Mouse (Mus musculus): ENCODE results near the gene Pmepa1.

Gene Pmepa1

DNA sequence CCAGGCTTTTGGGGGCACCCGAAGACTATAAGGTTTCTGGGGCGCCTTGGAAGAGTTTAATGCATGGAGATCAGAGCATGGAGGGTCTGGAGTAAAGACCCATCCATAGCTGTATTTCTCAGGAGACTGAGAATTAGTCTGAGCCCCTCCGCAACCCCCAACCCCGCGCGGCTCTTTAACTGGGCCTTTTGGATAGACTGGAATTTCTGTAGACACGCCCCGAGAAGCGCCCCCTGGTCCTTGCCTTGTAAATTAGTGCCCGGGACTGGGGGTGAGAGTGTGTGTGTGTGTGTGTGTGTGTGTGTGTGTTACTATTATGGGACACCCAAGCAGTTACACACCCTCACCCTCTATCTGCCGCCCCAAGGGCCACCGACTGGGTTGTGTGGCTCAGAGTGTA is 526 bp upstream of the Pmepa1 start:
- DNase-seq (ENCODE audit: low spot score), result no peak

DNA sequence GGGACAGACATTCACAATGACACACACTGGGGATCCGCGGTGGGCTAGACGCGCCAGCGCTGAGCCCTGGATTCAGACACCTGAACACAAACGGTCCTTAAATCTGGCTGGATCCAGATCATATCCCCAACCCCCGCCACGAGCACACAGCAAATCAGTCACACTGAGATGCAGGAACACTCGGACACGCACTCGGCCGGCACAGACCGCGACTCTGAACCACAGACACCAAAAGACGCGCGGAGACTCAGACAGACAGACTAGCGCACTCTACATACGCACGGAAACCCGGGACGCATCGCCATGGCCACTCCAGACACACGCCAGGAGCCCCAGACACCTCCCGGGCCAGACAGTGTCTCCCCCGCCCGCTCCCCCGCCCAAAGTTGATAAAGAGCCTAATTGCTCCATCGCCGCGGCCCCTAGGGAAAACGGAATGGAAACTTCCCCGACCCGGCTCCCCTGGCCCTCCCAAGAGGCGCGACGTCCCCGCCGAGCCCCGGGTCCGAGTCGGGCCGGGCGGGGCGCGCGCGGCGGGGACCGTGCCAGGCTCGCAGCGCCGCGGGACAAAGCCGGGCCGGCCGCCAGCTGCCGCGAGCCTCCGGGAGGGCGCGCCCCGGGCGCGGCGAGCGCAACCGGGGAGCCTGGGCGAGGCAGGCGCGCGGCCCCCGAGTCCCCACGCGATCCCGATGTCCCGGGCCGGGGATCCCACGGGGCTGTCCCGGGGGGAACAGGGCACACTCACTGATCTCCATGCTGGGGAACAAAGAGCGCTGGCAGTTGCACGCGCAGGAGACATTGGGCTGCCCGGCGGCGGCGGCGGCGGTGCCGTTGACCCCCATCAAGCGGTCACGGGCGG is 761 bp downstream of the Pmepa1 start:
- peak; percentile 33 for DNase-seq (ENCODE audit: low spot score)

DNA sequence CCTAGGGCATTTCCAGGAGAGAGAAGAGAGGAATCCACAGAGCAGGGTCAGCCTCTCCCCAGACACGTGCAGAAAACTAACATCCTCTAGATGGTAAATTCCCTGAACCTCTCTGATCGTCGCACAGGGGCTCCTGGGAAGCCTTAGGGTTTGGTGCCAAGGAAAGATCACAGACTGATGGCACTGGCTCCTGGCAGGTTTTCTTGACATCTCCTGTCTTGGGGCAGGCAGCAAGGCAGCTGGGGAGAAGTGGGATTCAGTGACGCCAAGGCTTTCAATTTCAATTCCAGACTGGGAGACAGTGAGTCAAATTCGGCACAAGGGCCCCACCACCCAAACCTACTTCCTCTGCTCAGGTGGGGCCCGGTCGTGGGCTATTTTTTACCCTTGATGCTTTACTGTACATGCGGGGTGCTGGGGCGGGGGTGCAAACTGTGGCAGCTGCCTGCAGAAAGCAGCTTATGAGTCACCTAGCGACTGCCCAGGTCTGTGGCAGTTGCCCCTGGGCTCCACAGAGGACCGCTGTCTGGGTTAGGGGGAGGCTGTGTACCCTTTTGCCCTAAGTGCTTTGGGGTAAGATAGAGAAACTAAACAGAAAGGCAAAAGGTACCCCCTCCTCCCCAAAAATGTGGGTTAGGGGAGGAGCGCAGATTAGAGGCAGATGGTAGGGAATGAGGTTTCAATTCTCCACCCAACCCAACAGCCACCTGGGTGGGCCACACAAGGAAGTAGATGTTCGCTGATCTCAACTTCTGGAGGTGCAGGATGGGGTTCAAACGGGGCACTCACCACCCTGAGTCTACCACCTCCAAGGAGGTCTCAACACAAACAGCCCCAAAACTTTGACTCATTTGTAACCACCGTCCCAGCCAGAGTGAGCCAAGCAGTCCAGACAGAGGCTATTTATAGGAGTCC is 1.6 kb downstream of the Pmepa1 start:
- DNase-seq (ENCODE audit: low spot score), result no peak

DNA sequence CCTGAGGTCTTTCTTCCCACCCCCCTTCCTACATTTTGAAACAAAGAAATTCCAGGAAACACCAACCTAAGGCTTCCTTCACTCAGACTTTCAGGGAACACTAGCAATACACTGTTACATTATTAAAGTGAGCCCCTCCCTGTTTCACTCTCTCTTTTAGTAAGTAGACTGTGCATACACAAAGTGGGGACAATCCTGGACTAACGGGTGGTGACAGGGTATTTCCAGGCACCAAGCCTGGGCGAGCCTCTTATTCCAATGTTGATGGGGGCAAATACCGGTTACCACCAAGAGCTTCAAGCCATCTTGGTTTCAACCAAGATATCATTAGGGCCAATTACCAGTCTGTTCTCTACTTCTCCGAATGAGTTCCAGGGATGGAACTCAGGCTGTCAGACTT is 2.4 kb downstream of the Pmepa1 start:
- DNase-seq (ENCODE audit: low spot score), result no peak

DNA sequence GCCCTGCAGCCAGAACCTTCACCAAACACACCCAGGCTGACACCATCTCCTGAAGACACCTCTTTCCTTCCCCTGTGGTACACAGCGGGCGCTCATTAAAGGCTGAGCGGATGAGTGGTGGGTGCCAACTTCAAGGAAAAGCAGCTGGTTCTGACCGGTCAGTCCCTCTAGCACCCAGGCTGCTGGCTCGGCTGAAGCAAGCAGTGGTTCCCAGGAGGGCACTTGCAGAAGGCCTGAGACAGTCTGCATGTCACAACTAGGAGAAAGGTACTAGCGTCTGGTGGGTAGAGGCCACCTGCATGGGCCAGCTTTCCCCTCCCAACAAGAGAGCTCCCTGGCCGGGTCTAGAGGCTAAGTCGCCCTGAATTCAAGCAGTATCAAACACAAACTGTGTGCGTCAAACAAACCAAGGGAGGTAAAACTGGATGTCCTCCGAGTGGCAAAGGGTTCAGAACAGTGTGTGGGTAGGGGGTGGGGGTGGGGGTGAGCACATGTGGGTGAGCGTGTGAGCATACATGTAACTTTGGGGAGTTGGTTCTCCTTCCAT is 3.9 kb downstream of the Pmepa1 start:
- DNase-seq (ENCODE audit: low spot score), result no peak

DNA sequence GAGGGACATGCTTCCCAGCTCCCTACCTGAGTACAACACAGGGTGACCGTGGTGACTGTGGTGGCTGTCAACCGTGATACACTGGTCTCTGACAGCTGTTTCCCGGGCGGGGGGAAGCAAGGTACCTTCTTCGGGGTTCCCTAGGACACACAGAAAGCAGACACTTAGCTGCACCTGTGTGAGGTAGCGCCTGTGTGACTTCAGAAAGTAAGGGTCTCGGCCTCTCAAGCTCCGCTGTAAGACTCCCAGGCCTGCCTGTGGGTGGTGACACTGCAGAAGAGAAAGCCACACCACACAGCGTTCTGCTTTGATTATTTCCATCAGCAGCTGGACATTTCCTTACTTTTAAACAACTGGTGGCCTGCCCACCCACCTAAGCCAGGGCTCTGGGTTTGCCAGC is 4.8 kb downstream of the Pmepa1 start:
- DNase-seq (ENCODE audit: low spot score), result no peak

DNA sequence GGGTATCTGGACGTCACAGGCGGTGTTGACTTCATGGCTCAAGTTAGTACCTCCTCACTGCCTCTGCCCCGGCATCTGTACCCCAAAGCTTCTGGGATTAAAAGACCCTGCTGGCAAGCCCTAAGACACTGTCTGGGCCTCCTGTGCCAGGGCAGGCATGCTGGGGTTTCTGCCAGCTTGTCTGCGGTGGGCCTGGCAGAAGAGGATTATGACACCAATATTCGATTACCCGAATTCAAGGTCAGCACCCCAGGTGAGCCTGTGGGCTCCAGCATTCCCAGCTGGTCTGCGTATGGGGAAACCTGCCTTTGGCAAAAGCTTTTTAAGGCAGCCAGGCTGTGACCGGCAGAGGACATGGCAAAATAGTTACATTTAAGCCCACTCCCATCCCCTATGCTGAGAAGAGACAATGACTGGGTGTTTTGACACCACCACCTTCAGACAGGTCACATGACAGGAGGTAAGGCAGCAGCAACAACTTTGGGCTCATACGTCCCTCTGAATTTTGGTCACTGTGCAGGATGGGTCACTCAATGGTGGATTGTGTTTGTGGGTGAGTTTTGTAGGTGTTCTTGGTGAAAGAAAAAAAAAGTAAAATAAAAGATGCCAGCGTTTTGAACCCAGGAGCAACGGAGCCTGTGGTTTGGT is 5.6 kb downstream of the Pmepa1 start:
- no peak for DNase-seq (ENCODE audit: low spot score)

DNA sequence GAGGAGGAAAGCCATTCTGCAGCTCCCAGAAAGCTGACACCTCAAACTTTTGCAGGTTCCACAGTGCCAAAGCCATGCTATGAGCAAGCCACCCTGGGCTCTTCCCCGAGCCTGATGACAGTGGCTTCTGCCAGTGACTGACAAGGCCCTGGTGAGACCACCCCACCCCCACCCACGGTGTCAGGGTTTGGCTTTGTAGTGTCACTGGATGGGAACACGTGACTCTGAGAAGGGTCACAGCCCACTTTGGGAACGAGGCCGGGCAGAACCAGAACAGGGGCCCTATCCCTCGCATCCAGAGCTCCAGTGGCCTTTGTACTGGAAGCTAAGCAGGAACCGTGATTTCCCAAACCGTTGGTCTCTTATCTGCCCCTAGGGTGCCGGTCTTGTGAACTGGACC is 6.1 kb downstream of the Pmepa1 start:
- DNase-seq (ENCODE audit: low spot score), result no peak

DNA sequence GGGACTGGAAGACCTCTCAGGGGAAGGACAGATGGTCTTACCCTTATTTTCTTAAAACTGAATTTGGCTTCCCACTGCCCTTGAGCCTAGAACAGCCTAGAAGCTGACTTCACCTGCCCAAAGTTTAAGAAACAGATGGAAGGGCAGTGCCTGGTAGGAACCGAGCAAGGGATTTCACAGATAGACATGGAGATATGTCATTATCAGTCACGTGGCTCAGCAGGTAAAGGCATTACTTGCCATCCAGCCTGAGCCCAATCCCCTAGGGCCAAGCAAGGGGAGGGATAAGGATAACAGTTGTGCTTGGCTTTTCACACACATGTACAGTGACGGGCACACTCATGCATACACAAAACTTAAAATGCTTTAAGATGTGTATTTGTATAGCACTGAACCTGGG is 8.8 kb downstream of the Pmepa1 start:
- no peak for DNase-seq (ENCODE audit: low spot score)

DNA sequence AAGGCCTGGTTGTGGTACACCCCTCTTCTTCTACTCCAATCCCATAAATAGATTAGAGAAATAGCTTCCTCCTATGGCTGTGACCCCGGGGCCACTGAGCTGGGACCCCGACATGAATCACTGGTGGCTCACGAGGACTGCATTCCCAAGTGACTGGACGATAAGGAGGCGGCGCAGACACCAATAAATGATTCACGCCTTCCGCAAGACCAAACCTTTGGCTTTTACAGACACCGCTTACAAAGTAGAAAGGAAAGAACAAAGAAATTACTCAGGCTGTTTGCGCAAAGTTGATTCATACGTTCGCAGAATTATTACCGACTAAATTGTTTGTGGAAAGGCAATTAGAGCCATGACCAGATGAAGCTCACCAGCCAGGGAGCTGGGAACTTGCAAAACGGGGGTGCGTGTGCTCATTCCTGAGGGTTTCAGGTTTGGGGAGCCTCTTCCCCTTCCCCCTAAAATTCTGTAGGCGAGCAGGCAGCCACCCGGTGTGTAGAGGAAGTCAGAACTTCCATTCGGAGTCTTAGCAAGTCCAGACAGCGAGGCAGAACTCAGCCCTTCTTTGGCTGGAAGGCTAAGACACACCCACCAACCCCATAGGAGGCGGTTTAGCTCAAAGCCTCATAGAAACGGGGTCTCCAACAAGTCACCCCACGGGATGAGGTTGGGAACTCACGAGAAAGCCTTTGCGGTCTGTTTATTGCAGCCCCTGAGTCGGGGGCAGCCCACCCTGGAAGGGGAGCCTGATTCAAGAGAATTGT is 9.8 kb downstream of the Pmepa1 start:
- no peak for DNase-seq (ENCODE audit: low spot score)

DNA sequence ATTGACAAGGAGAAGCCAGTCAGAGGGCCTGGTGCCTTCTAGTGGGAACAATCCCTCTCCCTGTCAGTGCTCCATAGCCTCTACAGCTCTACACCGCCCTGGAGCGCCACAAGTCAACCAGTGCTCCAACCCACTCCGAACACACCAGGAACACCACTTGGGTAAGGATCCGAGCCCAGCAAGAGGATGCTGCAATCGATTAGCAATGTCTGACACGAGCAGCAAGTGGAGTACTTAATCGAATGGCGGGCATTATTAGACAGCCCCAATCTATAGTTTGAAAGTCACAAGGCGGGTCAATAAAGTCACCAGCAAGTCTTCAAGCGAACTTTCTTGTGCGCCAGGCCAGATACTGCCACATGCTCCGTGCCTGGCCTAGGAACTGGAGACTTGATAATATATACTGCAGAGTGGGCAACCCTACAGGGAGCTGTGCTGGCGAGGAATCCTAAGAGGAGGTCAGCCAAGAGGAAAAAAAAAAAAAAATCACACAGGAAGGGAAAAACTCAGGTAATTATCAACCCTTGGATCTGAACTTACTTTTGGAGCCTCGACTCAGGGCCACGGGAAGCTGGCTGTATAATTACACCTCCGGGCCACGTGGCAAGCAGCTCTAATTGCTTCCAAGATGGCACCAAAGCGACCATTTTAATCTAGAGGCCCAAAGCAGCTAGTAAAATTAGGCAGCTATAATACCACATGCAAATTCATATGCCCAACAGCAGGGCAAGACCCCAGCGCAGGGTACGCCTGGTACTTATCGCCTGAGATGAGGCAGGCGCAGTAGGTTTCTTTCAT is 10.7 kb downstream of the Pmepa1 start:
- no peak for DNase-seq (ENCODE audit: low spot score)

DNA sequence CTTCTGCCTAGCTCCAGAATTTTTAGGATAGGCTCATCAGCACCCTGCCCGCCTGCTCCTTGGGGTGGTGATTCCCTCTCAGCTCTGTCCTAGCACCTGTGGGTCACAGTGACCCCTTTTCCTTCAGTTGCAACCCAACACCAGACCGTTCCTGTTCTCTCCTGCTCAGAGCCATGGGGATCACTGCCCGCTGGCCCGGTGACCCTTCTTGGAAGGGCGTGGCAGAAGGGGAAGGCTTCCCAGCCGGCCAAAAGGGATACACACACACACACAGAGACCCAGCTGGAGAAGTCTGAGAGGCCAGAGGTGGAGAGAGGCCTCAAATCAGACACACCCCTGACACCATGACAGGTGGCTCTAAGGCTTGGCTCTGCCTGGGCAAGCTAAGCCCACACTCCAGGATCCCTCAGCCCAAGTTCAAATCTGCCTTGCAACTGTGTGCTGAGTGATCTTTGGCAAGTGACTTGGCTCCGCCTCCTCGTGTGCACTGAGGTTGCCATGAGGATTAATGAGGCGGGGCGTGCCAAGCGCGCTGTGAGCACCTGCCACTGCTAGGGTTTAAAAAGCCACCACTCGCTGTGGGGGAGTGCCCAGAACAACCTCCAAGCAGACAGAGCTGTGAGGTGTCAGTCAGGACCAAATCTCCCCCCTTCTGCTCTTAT is 11.7 kb downstream of the Pmepa1 start:
- no peak for DNase-seq (ENCODE audit: low spot score)

DNA sequence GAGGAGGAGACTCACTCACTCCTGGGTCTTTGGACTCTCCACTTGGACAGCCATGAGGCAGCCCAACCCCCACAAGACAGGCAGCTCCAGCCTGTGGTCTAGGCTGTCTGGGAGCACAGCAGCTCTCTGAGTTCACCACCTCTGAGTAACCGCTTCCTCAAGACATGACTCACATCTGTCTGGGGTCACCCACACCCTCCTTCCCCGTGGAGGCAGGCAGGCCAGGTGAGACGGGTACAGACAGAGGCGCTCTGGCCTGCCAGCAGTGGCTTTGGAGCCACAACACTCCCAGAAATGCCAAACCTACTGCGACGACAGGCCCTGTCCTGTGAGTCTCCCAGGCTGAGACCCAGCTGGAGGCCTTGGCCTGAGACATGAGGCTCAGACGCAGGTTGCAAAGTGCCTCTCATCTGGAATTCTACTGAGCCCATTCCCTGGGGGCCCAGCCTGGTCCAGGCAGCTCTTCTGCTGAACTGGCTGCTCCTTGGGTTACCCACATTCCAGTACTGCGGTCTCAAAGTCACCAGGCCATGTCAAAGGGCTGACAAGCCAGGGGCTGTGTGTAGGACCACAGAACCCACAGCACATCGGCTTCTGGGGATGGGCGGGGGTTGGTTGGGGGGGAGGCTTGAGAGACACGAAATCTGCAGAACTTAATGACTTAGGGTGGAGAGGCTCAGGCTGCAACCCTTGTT is 12.6 kb downstream of the Pmepa1 start:
- DNase-seq (ENCODE audit: low spot score), result no peak

DNA sequence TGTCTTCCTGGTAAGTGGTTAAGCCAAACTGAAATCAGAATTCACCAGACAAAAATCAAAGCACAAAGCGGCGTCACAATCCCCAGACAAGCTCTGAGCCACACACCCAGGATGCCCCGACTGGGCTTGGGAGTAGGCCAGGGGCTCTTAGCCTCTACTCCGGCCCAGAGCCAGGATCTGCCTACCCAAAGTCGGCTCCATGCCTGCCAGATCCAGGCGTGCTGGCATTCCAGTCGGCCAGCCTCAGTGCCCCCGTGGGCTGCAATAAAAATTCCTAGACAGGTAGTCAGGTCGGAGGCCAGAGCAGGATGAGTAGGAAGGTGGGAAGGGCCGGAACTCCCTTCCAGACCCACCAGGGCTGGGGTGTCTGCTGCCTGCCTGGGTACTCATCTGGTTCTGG is 14.8 kb downstream of the Pmepa1 start:
- no peak for DNase-seq (ENCODE audit: low spot score)

DNA sequence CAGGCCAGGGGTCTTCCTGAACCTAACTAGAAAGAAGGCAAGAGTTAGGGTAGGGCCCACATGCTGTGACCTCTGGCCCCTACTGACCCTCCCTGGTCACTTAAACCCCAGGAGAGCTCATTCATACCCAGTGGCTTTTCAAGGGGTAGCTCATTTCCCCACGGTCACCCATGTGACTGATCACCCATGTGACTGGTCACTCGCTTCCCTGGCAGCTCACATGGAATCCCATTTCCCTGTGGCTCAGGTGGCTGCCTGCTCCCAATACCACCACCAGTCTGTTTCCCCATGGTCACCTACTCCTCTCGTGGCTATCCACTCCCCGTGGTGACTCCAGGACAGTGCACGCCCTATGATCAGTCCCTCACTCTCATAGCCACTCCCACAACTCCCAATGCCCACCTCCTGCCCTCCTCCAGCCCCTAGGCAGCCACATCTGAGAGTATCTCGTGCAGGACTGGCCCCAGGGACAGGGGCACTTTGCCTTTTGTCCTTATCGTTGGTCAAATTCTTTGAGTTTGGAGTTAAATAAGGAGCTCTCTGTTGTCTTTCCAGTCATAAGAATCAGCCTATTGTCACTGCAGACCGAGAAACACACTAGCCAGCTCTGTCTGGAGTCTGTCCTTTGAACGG is 17.8 kb downstream of the Pmepa1 start:
- DNase-seq (ENCODE audit: low spot score), result no peak

DNA sequence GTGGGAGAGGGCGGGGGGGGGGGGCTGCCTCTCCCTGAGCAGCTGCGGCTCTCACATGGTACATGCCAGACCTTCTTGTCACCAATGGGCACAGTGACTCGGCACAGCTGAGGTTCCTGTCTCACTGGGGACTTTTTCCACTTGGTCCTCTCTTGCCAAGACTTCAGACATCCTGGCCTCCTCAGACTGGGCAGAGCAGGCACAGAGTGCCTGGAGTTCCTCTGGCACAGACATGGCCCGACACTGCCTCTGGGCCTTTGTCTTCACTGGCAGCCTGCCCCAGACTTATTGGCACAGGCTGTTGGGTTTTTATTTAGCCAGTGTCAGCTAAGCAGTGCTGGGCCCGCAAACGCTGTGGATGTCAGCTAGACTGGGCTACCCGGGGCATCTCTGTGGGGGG is 18.7 kb downstream of the Pmepa1 start:
- DNase-seq (ENCODE audit: low spot score), result peak; percentile 43

DNA sequence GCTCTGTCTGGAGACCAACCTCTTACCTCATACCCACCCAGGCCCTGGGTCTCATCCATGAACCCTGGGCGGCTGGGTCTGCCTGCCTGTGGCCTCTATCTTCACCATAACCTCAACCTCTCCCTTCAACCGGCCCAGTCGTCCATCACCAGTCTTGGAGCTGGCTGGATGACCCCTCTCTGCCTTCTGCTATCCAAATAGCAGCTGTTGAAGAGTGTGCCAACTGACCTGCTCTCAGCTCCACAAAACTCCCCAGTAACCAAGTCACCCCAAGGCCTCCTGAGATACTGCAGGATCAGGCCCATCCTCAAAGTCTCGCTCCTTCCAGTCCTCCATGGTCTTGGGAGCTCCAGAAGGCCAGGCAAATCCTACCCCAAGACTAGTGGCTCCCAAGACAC is 19.8 kb downstream of the Pmepa1 start:
- DNase-seq (ENCODE audit: low spot score), result no peak

DNA sequence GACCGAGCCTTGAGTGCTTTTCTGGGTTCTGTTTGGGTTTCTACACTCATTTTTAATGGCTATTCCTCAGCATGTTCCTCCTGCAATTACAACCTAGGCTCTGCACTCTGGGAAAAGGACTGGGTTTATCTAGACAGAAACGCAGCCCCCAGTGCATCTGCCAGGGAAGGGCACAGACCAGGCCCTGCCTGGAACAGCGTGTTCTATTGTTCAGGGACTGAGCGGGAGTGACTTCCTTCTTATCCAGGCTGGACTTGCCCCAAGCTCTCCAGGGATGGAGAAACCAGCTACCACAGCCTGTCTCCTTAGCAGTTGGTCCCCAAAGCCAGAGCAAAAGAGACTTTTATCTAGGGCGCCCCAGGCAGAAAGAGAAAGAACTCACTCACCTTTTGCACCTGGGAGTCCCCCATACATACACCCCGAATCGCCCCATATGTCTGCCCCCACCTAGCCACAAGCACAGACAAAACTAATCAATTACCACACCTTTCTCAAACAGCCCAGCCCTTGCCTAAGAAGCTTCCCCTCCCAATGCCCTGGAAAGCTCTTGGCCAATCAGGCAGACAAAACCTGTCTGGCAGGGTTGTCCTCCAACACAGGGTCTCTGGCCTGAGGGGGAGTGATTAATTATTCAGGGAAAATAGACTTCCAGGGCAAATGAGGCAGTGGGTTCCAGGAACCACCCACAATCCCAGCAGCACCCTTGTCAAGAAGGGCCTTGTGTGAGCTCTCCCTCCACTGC is 20.4 kb downstream of the Pmepa1 start:
- DNase-seq (ENCODE audit: low spot score), result no peak

Measured in ovary, postnatal 14 days (tissue).